In genomic region chr8:120449139-120449538, GRCm38 (mm10) we compare ENCODE assay signal across 10 mouse cellular contexts.
DNase-seq lines count a peak whose midpoint lies in the region; ATAC-seq and TF ChIP-seq lines count a peak whose summit lies in the region.
"Had no signal": no experiment of that assay in that cellular context is flagged by ENCODE, and none has a peak within 500 bp of the region (broad histone marks: within the 10 kb centered on the region; RNA-seq: fewer than 3 reads in every experiment).

No protein-coding gene starts in this region.

- intact Hi-C loops in gastrocnemius, adult 2 months (cut with DNase I), result no loop called here

- no peak overlapping the region; the same call in 1 of the 2 replicates for H3K4me2 ChIP-seq in forebrain, embryonic 12.5 days
- H3K4me2 ChIP-seq in limb, embryonic 13.5 days (replicated peaks), result peak overlapping the region; percentile 44; the same call in 1 of the 2 replicates

- DNase-seq in gastrocnemius, adult 2 months, result peak; percentile 72
- no peak for DNase-seq in gastrocnemius, postnatal 10 days
- DNase-seq in right cerebral cortex, postnatal 4 days, result no peak
- DNase-seq in lung, postnatal 14 days, result no peak
- no peak for DNase-seq in right cerebral cortex, postnatal 14 days
- DNase-seq: B cell, adult 2 months; kidney, adult 18-20 months had no signal

- ATAC-seq in forebrain, embryonic 12.5 days (ENCODE audit: low FRiP score), result 0 out of 2 replicates have a peak, but pooled peaks have one; percentile 2
- no peak for ATAC-seq in limb, embryonic 13.5 days (ENCODE audit: low FRiP score, low read depth)

- TF ChIP-seq CTCF in gastrocnemius, adult 2 months (IDR thresholded peaks at IDR 0.05), result no peak
- TF ChIP-seq CTCF in E14TG2a.4 (conservative IDR thresholded peaks at IDR 0.05; ENCODE audit: low read length), result no peak

- H3K4me3 ChIP-seq in gastrocnemius, adult 2 months, result peak overlapping the region; percentile 56
- peak overlapping the region; percentile 62; the same call in 1 of the 2 replicates for H3K4me3 ChIP-seq in E14TG2a.4 (replicated peaks; ENCODE audit: low read length)
- no peak overlapping the region for H3K4me3 ChIP-seq in forebrain, embryonic 12.5 days (replicated peaks)
- no peak overlapping the region for H3K4me3 ChIP-seq in limb, embryonic 13.5 days

- no peaks in the 10 kb centered on the region for H3K36me3 ChIP-seq in E14TG2a.4 (ENCODE audit: insufficient read depth, low read length)
- H3K36me3 ChIP-seq in forebrain, embryonic 12.5 days (replicated peaks), result no peaks in the 10 kb centered on the region
- H3K36me3 ChIP-seq in limb, embryonic 13.5 days, result no peaks in the 10 kb centered on the region

- H3K4me1 ChIP-seq in E14TG2a.4 (replicated peaks; ENCODE audit: low read depth, low read length), result peaks cover 28% of the 10 kb centered on the region
- peaks cover 54% of the 10 kb centered on the region for H3K4me1 ChIP-seq in forebrain, embryonic 12.5 days
- H3K4me1 ChIP-seq in limb, embryonic 13.5 days, result peaks cover 36% of the 10 kb centered on the region

- H3K9ac ChIP-seq in forebrain, embryonic 12.5 days, result no peak overlapping the region
- 0 out of 2 replicates have a peak overlapping the region, but pooled peaks have one; percentile 43 for H3K9ac ChIP-seq in limb, embryonic 13.5 days

- peaks cover 50% of the 10 kb centered on the region for H3K27me3 ChIP-seq in E14TG2a.4 (ENCODE audit: insufficient read depth, low read length)
- H3K27me3 ChIP-seq in forebrain, embryonic 12.5 days, result peaks cover 32% of the 10 kb centered on the region
- peaks cover 23% of the 10 kb centered on the region for H3K27me3 ChIP-seq in limb, embryonic 13.5 days

- no peaks in the 10 kb centered on the region for H3K9me3 ChIP-seq in E14TG2a.4 (ENCODE audit: low read length)
- no peaks in the 10 kb centered on the region for H3K9me3 ChIP-seq in forebrain, embryonic 12.5 days
- H3K9me3 ChIP-seq in limb, embryonic 13.5 days, result no peaks in the 10 kb centered on the region

- WGBS in forebrain, embryonic 12.5 days, result 83% methylated on average over 4 of the region's 4 CpGs
- WGBS in limb, embryonic 13.5 days, result 69% methylated on average over 4 of the region's 4 CpGs

- H3K27ac ChIP-seq in gastrocnemius, adult 2 months, result peak overlapping the region; percentile 89
- peak overlapping the region; percentile 91 for H3K27ac ChIP-seq in forebrain, embryonic 12.5 days
- H3K27ac ChIP-seq in limb, embryonic 13.5 days, result no peak overlapping the region

Comparison
In these comparisons a context has a peak if more than half of its experiments do, and no peak if none do; other contexts are left out.
1. H3K4me3 ChIP-seq: peak in gastrocnemius, adult 2 months (single experiment) and E14TG2a.4 (single experiment); none in forebrain, embryonic 12.5 days (single experiment) and limb, embryonic 13.5 days (single experiment).